Mouse (Mus musculus) thymus, adult 2 months (tissue): ENCODE results near the gene Chmp2a. TPM values are rescaled to one million over a fixed set of nuclear protein-coding genes. Genes with fewer than 3 reads are reported as not detected.

ENCODE experiments used
- DNase-seq: peaks from one replicate; pipeline ENCODE4 v3.0.0; 2021
- H3K27ac ChIP-seq: fragments of 200-500 bp; 2 replicates; pipeline ENCODE4 v1.5.1; 2012; ENCODE audit warnings: low read length, control low read depth; ENCODE audit not compliant: control insufficient read depth, insufficient read depth
- H3K27me3 ChIP-seq: fragments of 200-500 bp; 2 replicates; pipeline ENCODE4 v1.6.1; 2012; ENCODE audit warnings: mild to moderate bottlenecking, low read length, moderate library complexity, mixed read lengths; ENCODE audit not compliant: control insufficient read depth, insufficient read depth
- H3K36me3 ChIP-seq: fragments of 200-500 bp; 2 replicates; pipeline ENCODE4 v1.6.1; 2012; ENCODE audit warnings: mild to moderate bottlenecking, low read length, moderate library complexity; ENCODE audit not compliant: control insufficient read depth, insufficient read depth
- H3K4me1 ChIP-seq: fragments of 200-500 bp; replicated peaks from 2 replicates; pipeline ENCODE4 v1.6.1; 2012; ENCODE audit warnings: low read length; ENCODE audit not compliant: control insufficient read depth, insufficient read depth
- H3K4me3 ChIP-seq: fragments of 200-500 bp; 2 replicates; pipeline ENCODE4 v1.5.1; 2012; ENCODE audit warnings: mild to moderate bottlenecking, low read length, control low read depth, moderate library complexity; ENCODE audit not compliant: control insufficient read depth, insufficient read depth
- CTCF ChIP-seq: fragments of 200-500 bp; IDR thresholded peaks from 2 replicates; pipeline ENCODE4 v1.5.1; 2012; ENCODE audit warnings: mild to moderate bottlenecking, control low read depth, low read length, moderate library complexity, borderline replicate concordance; ENCODE audit not compliant: control insufficient read depth, poor library complexity, insufficient read depth; ENCODE audit errors: extremely low read depth
- POLR2A ChIP-seq: fragments of 200-500 bp; IDR thresholded peaks from 2 replicates; pipeline ENCODE4 v1.6.1; 2012; ENCODE audit warnings: mild to moderate bottlenecking, low read length, control low read depth, moderate library complexity; ENCODE audit not compliant: control insufficient read depth, poor library complexity, insufficient read depth; ENCODE audit errors: extremely low read depth
- WGBS: fragments of 180-500 bp; shearing (Covaris S2); methylation state at CpG from one replicate; pipeline ENCODE4 v1.1.7; 2018; 5-methylcytosine and 5-hydroxymethylcytosine counted together
- polyA plus RNA-seq: library from polyadenylated mRNA; depleted of rRNA; stranded (reverse); fragments of >200 nt; gene quantifications from 2 replicates; pipeline ENCODE4 v1.2.3, GENCODE M21; 2012

Chmp2a gene
- polyA plus RNA-seq, 1 experiment, result 65.7 TPM

DNA sequence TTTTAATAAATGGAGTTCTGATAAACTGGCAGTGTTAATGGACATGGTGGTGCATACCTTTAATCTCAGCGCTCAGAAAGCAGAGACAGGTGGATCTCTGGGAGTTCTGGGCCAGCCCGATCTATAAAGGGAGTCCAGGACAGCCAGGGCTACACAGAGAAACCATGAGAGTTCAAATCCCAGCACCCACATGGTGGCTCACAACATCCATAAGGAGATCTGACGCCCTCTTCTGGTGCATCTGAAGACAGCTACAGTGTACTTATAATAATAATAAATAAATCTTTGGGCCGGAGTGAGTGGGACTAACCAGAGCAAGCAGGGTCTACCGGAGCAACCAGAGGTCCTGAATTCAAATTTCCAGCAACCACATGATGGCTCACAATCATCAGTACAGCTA, 31.2 kb downstream of the Chmp2a start:
- no peaks in the 10 kb centered on the region for H3K27me3 ChIP-seq
- no peak for DNase-seq
- H3K4me3 ChIP-seq, result no peak overlapping the region
- no peak overlapping the region for H3K27ac ChIP-seq
- no peak for TF ChIP-seq POLR2A
- TF ChIP-seq CTCF, result no peak
- H3K4me1 ChIP-seq, result no peaks in the 10 kb centered on the region
- H3K36me3 ChIP-seq, result peaks cover 10% of the 10 kb centered on the region
- WGBS, result 91% methylated on average over 5 of the region's 5 CpGs

- 94% methylated on average over 1 of the region's 1 CpGs for WGBS
Observed at GRCm38 (mm10) chr7:13001584-13001983, 33.0 kb downstream of the Chmp2a start.

GRCm38 (mm10) chr7:12998851-12999250, 35.8 kb downstream of the Chmp2a start, which contains the start of gene Trim28:
Trim28 (plus strand) TSS chr7:12999114.
- Histone ChIP-seq H3K27me3 (no peaks in the 10 kb centered on the region), H3K4me1 (no peaks in the 10 kb centered on the region), H3K4me3 (no peak within 1 kb of the TSS), H3K27ac (no peak within 1 kb of the TSS), H3K36me3 (no peaks in the 10 kb centered on the region)
- no peak for DNase-seq
- TF ChIP-seq CTCF (no peak), POLR2A (no peak)
- WGBS, result 90% methylated on average over 3 of the region's 3 CpGs

More at GRCm38 (mm10) chr7:13001584-13001983, 33.0 kb downstream of the Chmp2a start:
- no peaks in the 10 kb centered on the region for H3K4me1 ChIP-seq
- no peak overlapping the region for H3K4me3 ChIP-seq
- TF ChIP-seq CTCF, result no peak
- no peak for TF ChIP-seq POLR2A
- H3K36me3 ChIP-seq, result peaks cover under 1% of the 10 kb centered on the region
- no peaks in the 10 kb centered on the region for H3K27me3 ChIP-seq
- H3K27ac ChIP-seq, result no peak overlapping the region
- DNase-seq, result no peak

GRCm38 (mm10) chr7:12998053-12998452, 36.6 kb downstream of the Chmp2a start, which contains the start of gene Slc27a5:
Slc27a5 (minus strand) TSS chr7:12998192.
- Histone ChIP-seq H3K36me3 (no peaks in the 10 kb centered on the region), H3K27ac (no peak within 1 kb of the TSS), H3K4me1 (no peaks in the 10 kb centered on the region), H3K27me3 (no peaks in the 10 kb centered on the region), H3K4me3 (no peak within 1 kb of the TSS)
- no peak for DNase-seq
- TF ChIP-seq CTCF (no peak), POLR2A (no peak)
- 89% methylated on average over 5 of the region's 5 CpGs for WGBS

- WGBS, result 83% methylated on average over 5 of the region's 5 CpGs
- no peak overlapping the region for H3K4me3 ChIP-seq
- H3K4me1 ChIP-seq, result no peaks in the 10 kb centered on the region
- TF ChIP-seq CTCF, result no peak
- no peak for TF ChIP-seq POLR2A
- DNase-seq, result no peak
- no peaks in the 10 kb centered on the region for H3K36me3 ChIP-seq
- no peak overlapping the region for H3K27ac ChIP-seq
- no peaks in the 10 kb centered on the region for H3K27me3 ChIP-seq
Observed at GRCm38 (mm10) chr7:12997230-12997629, 37.4 kb downstream of the Chmp2a start.

DNA sequence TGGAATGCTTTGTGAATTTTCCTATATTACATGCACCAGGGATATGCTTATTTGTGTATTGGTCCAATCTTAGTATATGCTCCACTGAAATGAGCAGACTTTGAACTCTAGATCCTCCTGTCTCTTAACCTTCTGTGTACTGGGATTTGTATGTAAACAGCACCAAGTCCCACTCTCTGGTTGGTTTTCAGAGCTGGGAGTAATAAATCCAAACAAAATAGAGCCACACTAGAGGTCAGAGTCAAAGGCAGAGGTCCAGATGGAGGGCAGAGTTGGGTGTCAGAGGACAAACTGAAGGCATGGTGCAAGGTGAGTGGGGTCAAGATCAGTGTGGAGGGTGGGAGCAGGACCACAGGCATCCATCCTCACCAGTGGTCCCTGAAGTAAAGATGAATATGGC, 38.7 kb downstream of the Chmp2a start:
- H3K27ac ChIP-seq, result no peak overlapping the region
- no peaks in the 10 kb centered on the region for H3K27me3 ChIP-seq
- no peak overlapping the region for H3K4me3 ChIP-seq
- DNase-seq, result no peak
- H3K4me1 ChIP-seq, result no peaks in the 10 kb centered on the region
- TF ChIP-seq CTCF, result no peak
- TF ChIP-seq POLR2A, result no peak
- no peaks in the 10 kb centered on the region for H3K36me3 ChIP-seq

- whole genome bisulfite sequencing, result 94% methylated on average over 10 of the region's 10 CpGs
- H3K27me3 ChIP-seq, result no peaks in the 10 kb centered on the region
- no peak overlapping the region for H3K4me3 ChIP-seq
- no peak overlapping the region for H3K27ac ChIP-seq
- DNase-seq, result no peak
- no peak for TF ChIP-seq POLR2A
- TF ChIP-seq CTCF, result no peak
- H3K36me3 ChIP-seq, result no peaks in the 10 kb centered on the region
- H3K4me1 ChIP-seq, result peaks cover 8% of the 10 kb centered on the region
Observed at GRCm38 (mm10) chr7:12993148-12993547, 41.5 kb downstream of the Chmp2a start.

- Histone ChIP-seq H3K27me3 (no peaks in the 10 kb centered on the region), H3K36me3 (no peaks in the 10 kb centered on the region), H3K4me1 (peaks cover 13% of the 10 kb centered on the region), H3K27ac (no peak overlapping the region), H3K4me3 (no peak overlapping the region)
- 2% methylated on average over 3 of the region's 3 CpGs for WGBS
- DNase-seq, result peak; percentile 55
- TF ChIP-seq CTCF, result no peak
- TF ChIP-seq POLR2A, result no peak
Observed at GRCm38 (mm10) chr7:12992222-12992621, 42.4 kb downstream of the Chmp2a start.
